Mouse (Mus musculus) limb, embryonic 14.5 days (tissue): ENCODE data around the gene Gm11037. TPM values are rescaled to one million over a fixed set of nuclear protein-coding genes. Genes with fewer than 3 reads are reported as not detected.

Experiments used
- ATAC-seq: fragments of 200-750 bp; cut with Nextera tagmentation; 2 replicates; pipeline ENCODE4 v1.8.0; 2017; ENCODE audit warnings: low read depth, moderate number of reproducible peaks, moderate TSS enrichment; ENCODE audit not compliant: low FRiP score
- DNase-seq: peaks from one replicate; pipeline ENCODE4 v3.0.0-alpha.2; 2015; ENCODE audit warnings: low spot score
- H3K27ac ChIP-seq: fragments of 300-500 bp; sonication (generic); replicated peaks from 2 replicates; pipeline ENCODE4 v1.5.1; 2014; ENCODE audit warnings: low read depth, mild to moderate bottlenecking, low read length, moderate library complexity, mixed read lengths
- H3K27me3 ChIP-seq: fragments of 300-500 bp; sonication (generic); 2 replicates; pipeline ENCODE4 v1.6.1; 2014; ENCODE audit warnings: low read length, mixed read lengths; ENCODE audit not compliant: control insufficient read depth, insufficient read depth
- H3K36me3 ChIP-seq: fragments of 300-500 bp; sonication (generic); 2 replicates; pipeline ENCODE4 v1.6.1; 2014; ENCODE audit warnings: mild to moderate bottlenecking, low read length, moderate library complexity, mixed read lengths; ENCODE audit not compliant: control insufficient read depth, insufficient read depth
- H3K4me1 ChIP-seq: fragments of 300-500 bp; sonication (generic); 2 replicates; pipeline ENCODE4 v1.6.1; 2014; ENCODE audit warnings: antibody characterized with exemption, low read length, mixed read lengths; ENCODE audit not compliant: control insufficient read depth, insufficient read depth
- H3K4me2 ChIP-seq: fragments of 300-500 bp; sonication (generic); replicated peaks from 2 replicates; pipeline ENCODE4 v1.6.1; 2014; ENCODE audit warnings: low read depth, mild to moderate bottlenecking, low read length, moderate library complexity; ENCODE audit not compliant: severe bottlenecking
- H3K4me3 ChIP-seq: fragments of 300-500 bp; sonication (generic); replicated peaks from 2 replicates; pipeline ENCODE4 v1.5.1; 2014; ENCODE audit warnings: low read length
- H3K9ac ChIP-seq: fragments of 300-500 bp; sonication (generic); 2 replicates; pipeline ENCODE4 v1.6.1; 2014; ENCODE audit warnings: mild to moderate bottlenecking, low read depth, low read length, moderate library complexity; ENCODE audit not compliant: severe bottlenecking
- H3K9me3 ChIP-seq: fragments of 300-500 bp; sonication (generic); 2 replicates; pipeline ENCODE4 v1.6.1; 2016; ENCODE audit warnings: low read length; ENCODE audit not compliant: control insufficient read depth
- POLR2A ChIP-seq: fragments of 200-500 bp; IDR thresholded peaks from 2 replicates; pipeline ENCODE4 v1.8.0; 2012; ENCODE audit warnings: inconsistent platforms, mild to moderate bottlenecking, moderate library complexity, borderline replicate concordance; ENCODE audit not compliant: insufficient read depth, insufficient read length; ENCODE audit errors: extremely low read depth
- WGBS: fragments of 180-500 bp; shearing (Covaris S2); extraction: QIAGEN DNeasy Blood & Tissue Kit; methylation state at CpG from one replicate; pipeline ENCODE4 v1.1.7; 2014; 5-methylcytosine and 5-hydroxymethylcytosine counted together
- polyA plus RNA-seq, 2 experiments: library from polyadenylated mRNA; depleted of rRNA in 1 of 2; stranded (reverse) in 1 of 2; unstranded in 1 of 2; fragments of >200 nt; fragmentation: Nextera tagmentation in 1 of 2; extraction: Ambion mirVana in 1 of 2; gene quantifications; 2 replicates each; pipeline versions ENCODE4 v1.2.1 to v1.2.3; 2012 to 2014

The Gm11037 gene
- polyA plus RNA-seq, 2 experiments: not detected

DNA sequence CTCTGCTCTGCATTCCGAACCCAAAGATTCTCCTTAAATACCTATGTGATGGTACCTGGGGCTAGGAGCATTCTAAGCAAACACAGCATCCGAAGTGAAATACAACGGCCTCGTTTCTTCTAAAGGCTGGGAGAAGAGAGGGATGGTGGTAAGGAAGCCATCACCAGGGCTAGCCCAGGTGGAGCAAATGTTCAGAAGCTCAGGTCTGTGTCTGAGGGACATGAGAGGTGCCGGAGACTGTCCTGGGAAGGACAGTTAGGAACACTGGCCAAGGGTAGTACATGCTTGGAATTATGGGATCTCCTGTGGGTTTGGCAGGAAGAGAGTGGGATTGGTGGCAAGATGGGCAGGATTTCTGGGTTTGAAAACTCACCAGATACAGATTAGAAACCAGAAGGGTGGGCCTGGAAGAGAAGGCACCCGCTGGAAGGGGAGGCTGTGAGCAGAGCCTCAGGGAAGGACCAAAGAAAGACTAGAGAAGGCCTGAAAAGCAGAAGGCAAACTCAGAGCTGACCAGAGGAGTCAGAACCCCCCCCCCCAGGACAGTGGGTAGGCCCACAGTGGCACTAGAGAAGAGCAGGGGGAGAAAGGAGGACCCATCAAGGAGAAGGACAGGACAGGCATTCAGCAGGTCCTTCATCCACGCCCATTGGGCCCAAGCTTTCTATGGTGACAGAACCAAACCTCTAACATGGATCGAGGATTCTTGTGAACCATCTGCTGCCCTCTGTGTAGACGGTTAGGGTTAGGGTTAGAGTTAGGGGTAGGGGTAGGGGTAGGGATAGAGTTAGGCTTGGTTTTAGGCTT, 7.9 kb upstream of the Gm11037 start:
- Histone ChIP-seq H3K9me3 (no peaks in the 10 kb centered on the region), H3K4me1 (peaks cover 23% of the 10 kb centered on the region), H3K36me3 (no peaks in the 10 kb centered on the region), H3K4me2 (no peak overlapping the region), H3K9ac (no peak overlapping the region), H3K27ac (no peak overlapping the region), H3K4me3 (no peak overlapping the region), H3K27me3 (no peaks in the 10 kb centered on the region)
- TF ChIP-seq POLR2A: no peak
- DNase-seq (no peak), ATAC-seq (no peak)
- 93% methylated on average over 9 of the region's 9 CpGs for WGBS

DNA sequence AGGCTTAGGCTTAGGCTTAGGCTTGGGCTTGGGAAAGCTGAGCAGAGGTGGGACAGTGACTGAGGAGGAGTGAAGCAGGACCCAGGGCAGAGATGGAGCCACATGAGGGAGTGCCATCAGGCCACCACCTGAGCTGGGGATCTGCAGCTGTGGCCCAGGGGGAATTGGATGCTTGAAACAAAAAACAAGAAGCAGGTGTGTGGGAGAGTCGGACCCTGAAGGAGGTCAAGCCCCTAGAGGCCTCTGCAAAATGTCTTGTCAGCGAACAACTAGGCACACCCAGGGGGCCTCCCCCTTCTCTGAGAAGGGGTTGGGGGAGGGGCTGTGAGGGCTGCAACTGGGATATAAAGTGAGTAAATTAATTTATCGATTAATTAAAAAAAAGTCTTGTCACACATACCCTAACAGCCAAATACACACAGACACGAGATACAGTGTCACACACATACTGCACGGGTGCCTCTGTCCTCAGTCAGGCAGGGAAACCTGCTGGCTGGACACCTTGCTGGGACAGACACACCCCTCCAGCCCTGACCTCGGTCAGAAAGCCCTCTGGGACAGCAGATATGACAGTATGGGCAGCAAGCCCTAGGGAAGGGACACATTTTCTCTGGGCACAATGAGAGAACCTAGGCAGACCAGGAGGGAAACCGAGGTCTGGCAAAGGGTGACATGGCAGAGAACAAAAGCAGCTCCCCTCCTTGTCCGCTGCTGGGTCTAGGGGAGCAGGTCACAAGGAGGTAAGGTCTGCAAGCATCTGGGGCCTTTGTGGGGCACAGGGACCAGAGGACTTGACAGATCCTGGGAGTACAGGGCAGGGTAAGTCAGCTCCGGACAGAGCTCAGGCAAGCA, 7.1 kb upstream of the Gm11037 start:
- TF ChIP-seq POLR2A: no peak
- Histone ChIP-seq H3K4me2 (peak overlapping the region; percentile 77; the same call in 1 of the 2 replicates), H3K36me3 (peaks cover 2% of the 10 kb centered on the region), H3K27me3 (no peaks in the 10 kb centered on the region), H3K9me3 (no peaks in the 10 kb centered on the region), H3K27ac (peak overlapping the region; percentile 93; the same call in 1 of the 2 replicates), H3K4me1 (peaks cover 23% of the 10 kb centered on the region), H3K9ac (peak overlapping the region; percentile 94; the same call in 1 of the 2 replicates), H3K4me3 (peak overlapping the region; percentile 77; the same call in 1 of the 2 replicates)
- DNase-seq (no peak), ATAC-seq (no peak)
- WGBS: 44% methylated on average over 9 of the region's 9 CpGs

DNA sequence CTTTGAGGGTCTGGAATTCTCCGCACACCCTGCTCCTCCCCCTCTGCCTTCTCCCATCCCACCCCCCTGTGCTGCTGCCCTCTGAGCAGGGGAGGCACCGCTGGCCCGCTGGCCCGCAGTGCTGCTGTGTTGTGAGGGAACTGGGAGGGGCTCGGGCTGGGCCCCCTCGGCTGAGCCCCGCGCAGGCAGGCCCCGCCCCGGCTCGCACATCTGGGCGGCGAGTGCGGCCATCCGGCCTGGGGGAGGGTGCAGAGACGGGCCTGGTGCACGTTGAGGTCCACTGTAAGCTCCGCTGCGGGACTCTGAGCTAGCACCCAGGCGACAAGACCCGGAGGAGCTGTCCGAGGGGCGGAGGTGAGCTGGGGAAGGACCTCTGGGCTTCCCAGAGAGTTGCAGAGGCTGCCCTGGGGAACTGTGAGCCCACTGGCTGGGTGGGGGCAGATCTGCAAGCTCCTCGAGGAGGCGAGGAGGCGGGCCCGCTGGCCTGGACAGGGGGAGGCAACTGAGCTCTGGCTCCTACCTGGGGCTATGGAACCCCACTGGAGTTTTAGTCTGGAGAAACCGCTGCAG, 6.1 kb upstream of the Gm11037 start, which contains the start of gene Hspa12b:
Gene Hspa12b (plus strand): TSS at position 120 of the 570 bp plus-strand sequence.
- peak; percentile 82; the same call in 1 of the 2 replicates for TF ChIP-seq POLR2A
- Histone ChIP-seq H3K9ac (peak within 1 kb of the TSS; percentile 94), H3K9me3 (no peaks in the 10 kb centered on the region), H3K36me3 (peaks cover 11% of the 10 kb centered on the region), H3K27ac (peak within 1 kb of the TSS; percentile 93), H3K4me3 (peak within 1 kb of the TSS; percentile 77), H3K4me2 (peak within 1 kb of the TSS; percentile 77), H3K27me3 (no peaks in the 10 kb centered on the region), H3K4me1 (peaks cover 23% of the 10 kb centered on the region)
- ATAC-seq: peak; percentile 96
- under 1% methylated on average over 21 of the region's 28 CpGs for WGBS
- peak; percentile 72 for DNase-seq

GRCm38 (mm10) chr2:131128211-131128610, 5.1 kb upstream of the Gm11037 start:
- ATAC-seq (no peak), DNase-seq (no peak)
- Histone ChIP-seq H3K9me3 (no peaks in the 10 kb centered on the region), H3K4me1 (peaks cover 23% of the 10 kb centered on the region), H3K4me3 (peak overlapping the region; percentile 77), H3K27me3 (no peaks in the 10 kb centered on the region), H3K36me3 (peaks cover 11% of the 10 kb centered on the region), H3K27ac (no peak overlapping the region), H3K4me2 (peak overlapping the region; percentile 77), H3K9ac (peak overlapping the region; percentile 94)
- no peak for TF ChIP-seq POLR2A
- 70% methylated on average over 5 of the region's 5 CpGs for WGBS
